Comparison of ENCODE assay signal across 16 mouse cellular contexts in the genomic region with DNA sequence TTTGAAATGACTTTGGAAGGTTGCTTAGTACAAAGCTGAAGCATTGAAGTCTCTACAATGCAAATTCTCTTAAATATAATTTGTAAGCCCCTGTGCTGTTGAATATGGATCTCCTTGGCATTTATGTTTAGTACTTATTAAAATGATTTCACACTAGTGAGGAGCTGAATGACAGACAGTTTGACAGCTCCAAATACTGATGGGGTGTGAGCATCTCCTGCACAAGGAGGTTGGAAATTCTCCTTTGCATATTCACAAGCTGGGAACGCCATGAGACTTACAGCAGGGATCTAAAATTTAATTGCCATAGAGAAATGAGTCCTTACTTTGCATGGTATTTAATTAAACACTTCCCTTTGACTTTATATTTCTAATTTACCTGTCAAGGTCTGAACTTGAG.
"Had no signal": no experiment of that assay in that cellular context is flagged by ENCODE, and none has a peak within 500 bp of the region (broad histone marks: within the 10 kb centered on the region; RNA-seq: fewer than 3 reads in every experiment).

No protein-coding gene starts in this region.

- H3K4me1 ChIP-seq: liver, embryonic 13.5 days; midbrain, embryonic 12.5 days; neural tube, embryonic 13.5 days; stomach, embryonic 15.5 days had no signal

- DNase-seq: kidney, postnatal 10 days; kidney, postnatal 36 days; layer of hippocampus, postnatal 36 days; liver, embryonic 13.5 days; lung, adult 2 months; lung, postnatal 14 days; lung, postnatal 4 days; retina, postnatal 1 day; right cerebral cortex, postnatal 25 days; spleen, adult 18-20 months; thymus, postnatal 36 days had no signal

- H3K27ac ChIP-seq: liver, embryonic 13.5 days; midbrain, embryonic 12.5 days; neural tube, embryonic 13.5 days; stomach, embryonic 15.5 days had no signal

- H3K36me3 ChIP-seq: liver, embryonic 13.5 days; midbrain, embryonic 12.5 days; neural tube, embryonic 13.5 days; stomach, embryonic 15.5 days had no signal

- ATAC-seq: midbrain, embryonic 16.5 days had no signal

- H3K9me3 ChIP-seq: liver, embryonic 13.5 days; midbrain, embryonic 12.5 days; neural tube, embryonic 13.5 days; stomach, embryonic 15.5 days had no signal

- H3K9ac ChIP-seq: liver, embryonic 13.5 days; midbrain, embryonic 12.5 days; neural tube, embryonic 13.5 days; stomach, embryonic 15.5 days had no signal

- H3K4me3 ChIP-seq: liver, embryonic 13.5 days; midbrain, embryonic 12.5 days; myocyte; neural tube, embryonic 13.5 days; stomach, embryonic 15.5 days had no signal

- H3K4me2 ChIP-seq: liver, embryonic 13.5 days; midbrain, embryonic 12.5 days; neural tube, embryonic 13.5 days; stomach, embryonic 15.5 days had no signal

- H3K27me3 ChIP-seq: liver, embryonic 13.5 days; midbrain, embryonic 12.5 days; neural tube, embryonic 13.5 days; stomach, embryonic 15.5 days had no signal
